Mouse (Mus musculus) Patski (cell line): Measurements from ENCODE around the gene Pip4k2b. TPM values are rescaled to one million over a fixed set of nuclear protein-coding genes. Genes with fewer than 3 reads are reported as not detected.

ENCODE experiments used
- ATAC-seq: fragments of 100-300 bp; one replicate; pipeline ENCODE4 v1.8.0; 2021
- CTCF ChIA-PET: fragments of 350-600 bp; sonication (Branson Sonifier 250); formaldehyde crosslinking; loops from one replicate; lab custom pipeline; 2022; ENCODE audit warnings: inconsistent platforms; lab: Charles Lee
- POLR2A ChIA-PET: fragments of 350-600 bp; sonication (Branson Sonifier 250); formaldehyde crosslinking; loops from one replicate; lab custom pipeline; 2022; ENCODE audit warnings: antibody characterized with exemption, inconsistent platforms; lab: Charles Lee
- DNase-seq: peaks from one replicate; pipeline ENCODE4 v3.0.0-alpha.2; 2011; ENCODE audit warnings: low read depth, low spot score
- H3K27me3 ChIP-seq: fragments of 371-371 bp; one replicate; pipeline ENCODE4 v1.5.1; 2021
- CTCF ChIP-seq: fragments of 100-300 bp; IDR thresholded peaks from one replicate; pipeline ENCODE4 v1.5.1; 2021
- in situ Hi-C: fragments of 300-500 bp; cut with MboI; formaldehyde crosslinking; loops from 3 replicates; pipeline ENCODE4 v1.11.1; 2018; ENCODE audit warnings: low pct_unique_long_range_greater_than_20kb, mixed read lengths
- polyA plus RNA-seq: library from polyadenylated mRNA; unstranded; gene quantifications from one replicate; pipeline ENCODE4 v1.2.3, GENCODE M21; 2021

The Pip4k2b gene
- polyA plus RNA-seq, 1 experiment from 2014 or later, result 30.9 TPM

- no peak for TF ChIP-seq CTCF
- CTCF ChIA-PET, result interaction anchor here (1.4 to 1.5 kb wide), 2 partner anchors 12 to 24 kb away, joined by 3 to 4 read pairs; no protein-coding TSS in a partner anchor
- no peaks in the 10 kb centered on the region for H3K27me3 ChIP-seq
- in situ Hi-C loops, result no loop called here
- no peak for DNase-seq
- POLR2A ChIA-PET, result interaction anchor here (0.7 to 2.8 kb wide), 3 partner anchors 12 to 26 kb away, joined by 4 to 16 read pairs (median 6); no protein-coding TSS in a partner anchor
- no peak for ATAC-seq
Measured at GRCm38 (mm10) chr11:97702393-97702745, 42.1 kb downstream of the Pip4k2b start.

GRCm38 (mm10) chr11:97701581-97702392 lies 42.7 kb downstream of the Pip4k2b start:
- no peaks in the 10 kb centered on the region for H3K27me3 ChIP-seq
- in situ Hi-C loops, result no loop called here
- DNase-seq (no peak), ATAC-seq (no peak)
- ChIA-PET POLR2A (interaction anchor here (0.7 kb wide), 1 partner anchor 25 kb away, joined by 6 read pairs; no protein-coding TSS in a partner anchor), CTCF (interaction anchor here (1.5 to 3.7 kb wide), 2 partner anchors 13 to 57 kb away, joined by 4 to 13 read pairs; no protein-coding TSS in a partner anchor)
- no peak for TF ChIP-seq CTCF

- POLR2A ChIA-PET, result no interaction called here
- no peak for TF ChIP-seq CTCF
- in situ Hi-C loops, result no loop called here
- ATAC-seq (no peak), DNase-seq (no peak)
- CTCF ChIA-PET, result interaction anchor here (1.9 to 3.7 kb wide), 2 partner anchors 56 to 70 kb away, joined by 5 to 13 read pairs; no protein-coding TSS in a partner anchor
- no peaks in the 10 kb centered on the region for H3K27me3 ChIP-seq
Measured at GRCm38 (mm10) chr11:97700746-97701580, 43.5 kb downstream of the Pip4k2b start.

GRCm38 (mm10) chr11:97700003-97700745 lies 44.3 kb downstream of the Pip4k2b start, which contains the start of gene Pcgf2:
TSS of gene Pcgf2 (minus strand) at chr11:97700497.
- DNase-seq (no peak), ATAC-seq (peak; percentile 5)
- ChIA-PET CTCF (interaction anchor here (1.9 to 3.7 kb wide), 3 partner anchors 14 to 69 kb away, joined by 5 to 13 read pairs (median 7); no protein-coding TSS in a partner anchor), POLR2A (interaction anchor here (1.0 kb wide), 2 partner anchors 21 to 123 kb away, joined by 3 read pairs; no protein-coding TSS in a partner anchor)
- TF ChIP-seq CTCF, result no peak
- H3K27me3 ChIP-seq, result no peaks in the 10 kb centered on the region
- in situ Hi-C loops, result no loop called here

GRCm38 (mm10) chr11:97699626-97700002 lies 44.9 kb downstream of the Pip4k2b start:
- POLR2A ChIA-PET, result interaction anchor here (1.0 to 1.6 kb wide), 3 partner anchors 21 to 123 kb away, joined by 3 to 6 read pairs (median 3); no protein-coding TSS in a partner anchor
- TF ChIP-seq CTCF, result no peak
- ATAC-seq (no peak), DNase-seq (no peak)
- no peaks in the 10 kb centered on the region for H3K27me3 ChIP-seq
- CTCF ChIA-PET, result interaction anchor here (1.9 to 3.7 kb wide), 3 partner anchors 13 to 69 kb away, joined by 5 to 13 read pairs (median 7); no protein-coding TSS in a partner anchor
- in situ Hi-C loops, result loop anchor here (5.0 kb wide), 1 partner anchor 52 kb away; no protein-coding TSS in a partner anchor

- no peak for TF ChIP-seq CTCF
- ChIA-PET POLR2A (interaction anchor here (0.5 to 1.6 kb wide), 6 partner anchors 13 to 273 kb away, joined by 3 to 6 read pairs (median 4); no protein-coding TSS in a partner anchor), CTCF (interaction anchor here (0.7 to 3.7 kb wide), 9 partner anchors 9 to 69 kb away, joined by 3 to 13 read pairs (median 4); partner anchors contain the start of gene Epop)
- H3K27me3 ChIP-seq, result no peaks in the 10 kb centered on the region
- in situ Hi-C loops, result loop anchor here (5.0 kb wide), 1 partner anchor 52 kb away; no protein-coding TSS in a partner anchor
- ATAC-seq, result peak; percentile 5
- DNase-seq, result no peak
Measured at GRCm38 (mm10) chr11:97698741-97699611, 45.5 kb downstream of the Pip4k2b start.

- no peaks in the 10 kb centered on the region for H3K27me3 ChIP-seq
- ChIA-PET POLR2A (interaction anchor here (0.5 to 1.6 kb wide), 5 partner anchors 12 to 274 kb away, joined by 4 to 6 read pairs (median 4); no protein-coding TSS in a partner anchor), CTCF (interaction anchor here (0.7 to 3.7 kb wide), 8 partner anchors 8 to 68 kb away, joined by 3 to 13 read pairs (median 4); partner anchors contain the start of gene Epop)
- no peak for DNase-seq
- in situ Hi-C loops, result loop anchor here (5.0 kb wide), 1 partner anchor 51 kb away; no protein-coding TSS in a partner anchor
- ATAC-seq, result no peak
- TF ChIP-seq CTCF, result no peak
Measured at GRCm38 (mm10) chr11:97697891-97698529, 46.5 kb downstream of the Pip4k2b start.
